Mouse (Mus musculus) heart, embryonic 16.5 days (tissue): Measurements from ENCODE around the gene Gabbr1. TPM values are rescaled to one million over a fixed set of nuclear protein-coding genes. Genes with fewer than 3 reads are reported as not detected.

Experiments used
- ATAC-seq: fragments of 200-750 bp; cut with Nextera tagmentation; replicated peaks from 2 replicates; pipeline ENCODE4 v1.8.0; 2017; ENCODE audit warnings: moderate number of reproducible peaks; ENCODE audit not compliant: insufficient read depth, low FRiP score; ENCODE audit errors: extremely low read depth
- H3K27ac ChIP-seq: fragments of 300-500 bp; sonication (generic); 2 replicates; pipeline ENCODE4 v1.5.1; 2014; ENCODE audit warnings: mild to moderate bottlenecking, low read length, control low read depth, moderate library complexity
- H3K27me3 ChIP-seq: fragments of 300-500 bp; sonication (generic); 2 replicates; pipeline ENCODE4 v1.6.1; 2014; ENCODE audit warnings: low read length, mixed read lengths; ENCODE audit not compliant: control insufficient read depth, insufficient read depth
- H3K36me3 ChIP-seq: fragments of 300-500 bp; sonication (generic); 2 replicates; pipeline ENCODE4 v1.6.1; 2014; ENCODE audit not compliant: control insufficient read depth, insufficient read depth
- H3K4me1 ChIP-seq: fragments of 300-500 bp; sonication (generic); 2 replicates; pipeline ENCODE4 v1.6.1; 2014; ENCODE audit warnings: low read length, mixed read lengths; ENCODE audit not compliant: control insufficient read depth, insufficient read depth
- H3K4me2 ChIP-seq: fragments of 300-500 bp; sonication (generic); 2 replicates; pipeline ENCODE4 v1.6.1; 2014; ENCODE audit warnings: low read depth, mild to moderate bottlenecking, control low read depth, low read length
- H3K4me3 ChIP-seq: fragments of 300-500 bp; sonication (generic); 2 replicates; pipeline ENCODE4 v1.5.1; 2014; ENCODE audit warnings: mild to moderate bottlenecking, control low read depth, low read length
- H3K9ac ChIP-seq: fragments of 300-500 bp; sonication (generic); 2 replicates; pipeline ENCODE4 v1.6.1; 2014; ENCODE audit warnings: low read length, control low read depth
- H3K9me3 ChIP-seq: fragments of 300-500 bp; sonication (generic); replicated peaks from 2 replicates; pipeline ENCODE4 v1.6.1; 2016; ENCODE audit warnings: low read length; ENCODE audit not compliant: control insufficient read depth
- WGBS: fragments of 180-500 bp; shearing (Covaris S2); extraction: QIAGEN DNeasy Blood & Tissue Kit; methylation state at CpG from one replicate; pipeline ENCODE4 v1.1.7; 2014; 5-methylcytosine and 5-hydroxymethylcytosine counted together
- polyA plus RNA-seq: library from polyadenylated mRNA; unstranded; fragments of >200 nt; fragmentation: Nextera tagmentation; extraction: Ambion mirVana; gene quantifications from 2 replicates; pipeline ENCODE4 v1.2.1, GENCODE M21; 2015

Gabbr1 gene
- 3.7 and 4.1 TPM in 2 replicates for polyA plus RNA-seq

GRCm38 (mm10) chr17:37045611-37046311, at the start of gene Gabbr1:
Gene Gabbr1, plus strand, starts transcription at chr17:37045966.
- H3K27me3 ChIP-seq = peaks cover 14% of the 10 kb centered on the region
- peaks cover 15% of the 10 kb centered on the region for H3K4me1 ChIP-seq
- peak within 1 kb of the TSS; percentile 92 for H3K4me2 ChIP-seq
- H3K9me3 ChIP-seq = no peaks in the 10 kb centered on the region
- H3K9ac ChIP-seq = peak within 1 kb of the TSS; percentile 90
- under 1% methylated on average over 54 of the region's 55 CpGs for WGBS
- peak within 1 kb of the TSS; percentile 86 for H3K4me3 ChIP-seq
- H3K27ac ChIP-seq = peak within 1 kb of the TSS; percentile 63
- H3K36me3 ChIP-seq = no peaks in the 10 kb centered on the region
- ATAC-seq = peak; percentile 91

GRCm38 (mm10) chr17:36997033-36997735, 48.6 kb upstream of the Gabbr1 start:
- H3K36me3 ChIP-seq = no peaks in the 10 kb centered on the region
- no peaks in the 10 kb centered on the region for H3K27me3 ChIP-seq
- 28% methylated on average over 7 of the region's 7 CpGs for WGBS
- no peak overlapping the region for H3K27ac ChIP-seq
- no peak overlapping the region for H3K4me2 ChIP-seq
- no peaks in the 10 kb centered on the region for H3K9me3 ChIP-seq
- H3K9ac ChIP-seq = no peak overlapping the region
- no peak overlapping the region for H3K4me3 ChIP-seq
- no peak for ATAC-seq
- no peaks in the 10 kb centered on the region for H3K4me1 ChIP-seq

GRCm38 (mm10) chr17:36998477-36998876, 47.3 kb upstream of the Gabbr1 start:
- Histone ChIP-seq H3K27ac (no peak overlapping the region), H3K36me3 (no peaks in the 10 kb centered on the region), H3K4me1 (no peaks in the 10 kb centered on the region), H3K9me3 (no peaks in the 10 kb centered on the region), H3K9ac (no peak overlapping the region), H3K4me2 (no peak overlapping the region), H3K27me3 (no peaks in the 10 kb centered on the region), H3K4me3 (no peak overlapping the region)
- 58% methylated on average over 2 of the region's 2 CpGs for WGBS
- ATAC-seq = no peak

- Histone ChIP-seq H3K9me3 (no peaks in the 10 kb centered on the region), H3K36me3 (no peaks in the 10 kb centered on the region), H3K4me2 (peak within 1 kb of the TSS; percentile 97), H3K9ac (no peak within 1 kb of the TSS), H3K4me3 (peak within 1 kb of the TSS; percentile 67; the same call in 1 of the 2 replicates), H3K27ac (no peak within 1 kb of the TSS), H3K4me1 (0 out of 2 replicates have a peak, but pooled peaks cover 2% of the 10 kb centered on the region), H3K27me3 (no peaks in the 10 kb centered on the region)
- WGBS = 86% methylated on average over 7 of the region's 7 CpGs
- ATAC-seq = no peak
These were observed 44.9 kb upstream of the Gabbr1 start, which contains the start of gene Zfp57 for GRCm38 (mm10) chr17:37000863-37001262. Gene Zfp57, plus strand, starts transcription at chr17:37001163.

- under 1% methylated on average over 49 of the region's 49 CpGs for WGBS
- 0 out of 2 replicates have a peak, but pooled peaks cover 2% of the 10 kb centered on the region for H3K4me1 ChIP-seq
- peak overlapping the region; percentile 97 for H3K4me2 ChIP-seq
- peak overlapping the region; percentile 86 for H3K9ac ChIP-seq
- peak; percentile 86 for ATAC-seq
- peak overlapping the region; percentile 88 for H3K27ac ChIP-seq
- no peaks in the 10 kb centered on the region for H3K9me3 ChIP-seq
- no peaks in the 10 kb centered on the region for H3K27me3 ChIP-seq
- H3K4me3 ChIP-seq = peak overlapping the region; percentile 67
- H3K36me3 ChIP-seq = peaks cover 1% of the 10 kb centered on the region; the same call in 1 of the 2 replicates
These were observed 43.1 kb upstream of the Gabbr1 start for GRCm38 (mm10) chr17:37002364-37003330.

- H3K27ac ChIP-seq = no peak overlapping the region
These were observed 42.4 kb upstream of the Gabbr1 start for GRCm38 (mm10) chr17:37003366-37003765.

GRCm38 (mm10) chr17:37008161-37008560, 37.6 kb upstream of the Gabbr1 start:
- WGBS = 83% methylated on average over 6 of the region's 6 CpGs
- Histone ChIP-seq H3K4me2 (no peak overlapping the region), H3K27ac (no peak overlapping the region), H3K9ac (no peak overlapping the region), H3K27me3 (no peaks in the 10 kb centered on the region), H3K4me1 (0 out of 2 replicates have a peak, but pooled peaks cover 2% of the 10 kb centered on the region), H3K4me3 (no peak overlapping the region), H3K9me3 (no peaks in the 10 kb centered on the region), H3K36me3 (peaks cover 15% of the 10 kb centered on the region)
- ATAC-seq = no peak

More at GRCm38 (mm10) chr17:37003366-37003765, 42.4 kb upstream of the Gabbr1 start:
- Histone ChIP-seq H3K4me2 (peak overlapping the region; percentile 97), H3K9me3 (no peaks in the 10 kb centered on the region), H3K27me3 (no peaks in the 10 kb centered on the region), H3K9ac (peak overlapping the region; percentile 86), H3K36me3 (peaks cover 5% of the 10 kb centered on the region), H3K4me1 (0 out of 2 replicates have a peak, but pooled peaks cover 2% of the 10 kb centered on the region), H3K4me3 (peak overlapping the region; percentile 67)
- 41% methylated on average over 4 of the region's 4 CpGs for WGBS
- ATAC-seq = no peak

- no peak for ATAC-seq
- H3K9ac ChIP-seq = no peak overlapping the region
- H3K4me1 ChIP-seq = no peaks in the 10 kb centered on the region
- no peak overlapping the region for H3K4me2 ChIP-seq
- H3K9me3 ChIP-seq = no peaks in the 10 kb centered on the region
- H3K36me3 ChIP-seq = peaks cover 15% of the 10 kb centered on the region
- H3K4me3 ChIP-seq = no peak overlapping the region
- H3K27me3 ChIP-seq = no peaks in the 10 kb centered on the region
- no peak overlapping the region for H3K27ac ChIP-seq
- 84% methylated on average over 17 of the region's 17 CpGs for WGBS
These were observed 36.2 kb upstream of the Gabbr1 start for GRCm38 (mm10) chr17:37009460-37010042.
